Mouse (Mus musculus): ENCODE results near the gene Ctsf. TPM values are rescaled to one million over a fixed set of nuclear protein-coding genes. Genes with fewer than 3 reads are reported as not detected.
A peak's percentile ranks its signal among the peaks of the same experiment; 100 is the strongest.
"Not testable (repeated sequence)": the region's sequence is repeated elsewhere in the genome, so short reads cannot be mapped to it uniquely, and the experiment has no call there.

Ctsf gene
- total RNA-seq (2015; ENCODE audit: low replicate concordance) (79.7 and 90.9 TPM in 2 replicates), total RNA-seq (2017; ENCODE audit: low replicate concordance) (51.5 and 94.7 TPM in 2 replicates)

DNA sequence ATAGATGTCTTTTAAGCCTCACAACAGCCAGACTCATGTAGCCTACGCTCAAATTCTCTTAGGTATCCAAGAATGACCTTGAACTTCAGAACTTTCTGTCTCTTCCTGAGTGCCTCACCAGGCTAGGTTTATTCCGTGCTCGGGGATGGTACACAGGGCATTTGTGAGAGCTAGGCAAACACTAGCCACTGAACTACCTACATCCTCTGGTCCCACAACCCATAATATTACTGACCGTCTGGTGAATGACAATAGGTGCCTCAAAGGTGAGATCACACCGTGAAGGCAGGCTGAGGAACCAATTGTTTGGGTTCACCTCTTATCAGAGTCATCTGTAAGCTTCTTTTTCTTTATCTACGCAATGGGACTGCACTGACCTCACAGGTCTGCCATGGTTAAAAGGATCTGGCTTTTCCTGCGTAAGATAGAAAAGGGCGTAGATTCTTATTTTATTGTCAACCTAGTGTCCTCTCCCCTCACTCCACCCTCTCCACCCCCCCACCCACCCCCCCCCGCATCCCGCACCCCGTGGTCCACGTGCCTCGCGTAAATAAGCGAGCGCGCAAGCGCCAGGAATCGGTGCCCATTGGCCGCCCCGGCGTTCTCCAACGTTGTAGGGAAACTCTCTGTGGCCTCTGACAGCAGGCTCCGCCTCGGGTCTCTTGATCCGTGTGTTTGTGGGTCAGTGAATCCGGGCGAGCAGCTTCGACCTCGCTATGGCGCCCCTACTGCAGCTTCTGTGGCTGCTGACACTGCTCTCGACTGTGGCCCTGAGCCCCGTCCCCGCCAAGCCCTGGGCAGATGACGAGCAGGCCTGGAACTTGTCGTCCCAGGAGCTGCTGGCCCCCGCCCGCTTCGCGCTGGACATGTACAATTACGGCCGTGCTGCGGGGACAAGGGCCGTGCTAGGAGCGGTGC lies at the start of gene Ctsf:
Ctsf (plus strand) TSS at position 579 of the 918 bp plus-strand sequence.
- ATAC-seq (replicated peaks; ENCODE audit: low FRiP score, poor library complexity, severe bottlenecking) = peak; percentile 45

DNA sequence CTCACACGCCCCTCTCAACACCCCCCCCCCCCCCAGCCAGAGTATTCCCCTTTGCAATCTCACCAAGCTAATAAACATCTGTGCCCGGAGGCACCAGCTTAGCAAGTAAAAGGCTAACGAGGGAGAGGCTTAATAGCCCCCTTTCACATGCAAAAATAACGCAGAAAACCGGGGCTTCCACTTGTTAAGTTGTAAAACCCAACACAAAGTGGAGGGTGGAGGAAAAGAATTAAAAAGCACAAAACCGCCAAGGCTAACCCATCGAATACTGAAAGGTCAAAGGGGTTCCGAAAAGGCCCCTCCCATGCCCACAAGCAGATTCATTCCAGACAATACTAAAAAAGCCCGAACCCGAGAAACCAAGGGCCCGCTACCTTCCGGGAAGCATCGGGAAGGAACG lies 44.6 kb upstream of the Ctsf start:
- ATAC-seq (replicated peaks; ENCODE audit: low FRiP score, poor library complexity, severe bottlenecking) = no peak

DNA sequence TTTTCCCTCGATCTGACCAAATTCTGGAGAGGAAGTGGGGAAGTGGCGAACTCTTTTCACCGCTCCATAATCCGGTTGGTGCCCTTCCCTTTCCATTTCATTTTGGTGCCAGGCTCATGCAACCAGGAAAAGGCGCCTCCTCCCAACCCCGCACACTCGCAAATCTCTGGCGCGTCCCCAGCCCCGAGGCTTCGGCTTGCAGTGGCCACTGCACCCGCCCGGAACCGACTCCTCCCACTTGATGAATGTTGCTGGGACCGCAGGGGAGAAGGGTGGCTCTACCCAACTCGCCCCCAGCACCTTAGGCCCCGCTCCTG lies 44.2 kb upstream of the Ctsf start:
- no peak for ATAC-seq (replicated peaks; ENCODE audit: low FRiP score, poor library complexity, severe bottlenecking)

GRCm38 (mm10) chr19:4811063-4811908 lies 43.6 kb upstream of the Ctsf start, which contains the start of the genes Gm21992 and Rbm14:
Gene Gm21992, minus strand, starts transcription at chr19:4811612.
Gene Rbm14, minus strand, starts transcription at chr19:4811634.
- ATAC-seq (replicated peaks; ENCODE audit: low FRiP score, poor library complexity, severe bottlenecking) = peak; percentile 89

DNA sequence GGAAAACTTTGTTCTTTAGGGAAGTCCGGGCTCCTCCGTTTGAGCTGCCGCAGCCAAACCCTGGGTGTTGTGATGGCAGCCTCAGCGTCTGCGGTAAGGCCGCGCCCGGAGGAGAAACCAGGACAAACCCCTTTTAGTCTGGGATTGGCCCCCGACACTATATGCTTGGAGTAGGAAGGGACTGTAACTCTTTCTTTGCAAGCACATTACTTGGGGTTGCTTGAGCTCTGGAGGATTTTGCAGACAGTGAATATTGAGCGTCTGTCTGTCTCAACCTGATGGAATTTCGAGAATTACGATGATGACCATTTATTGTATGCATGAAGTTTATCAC lies 43.1 kb upstream of the Ctsf start:
- no peak for ATAC-seq (replicated peaks; ENCODE audit: low FRiP score, poor library complexity, severe bottlenecking)

DNA sequence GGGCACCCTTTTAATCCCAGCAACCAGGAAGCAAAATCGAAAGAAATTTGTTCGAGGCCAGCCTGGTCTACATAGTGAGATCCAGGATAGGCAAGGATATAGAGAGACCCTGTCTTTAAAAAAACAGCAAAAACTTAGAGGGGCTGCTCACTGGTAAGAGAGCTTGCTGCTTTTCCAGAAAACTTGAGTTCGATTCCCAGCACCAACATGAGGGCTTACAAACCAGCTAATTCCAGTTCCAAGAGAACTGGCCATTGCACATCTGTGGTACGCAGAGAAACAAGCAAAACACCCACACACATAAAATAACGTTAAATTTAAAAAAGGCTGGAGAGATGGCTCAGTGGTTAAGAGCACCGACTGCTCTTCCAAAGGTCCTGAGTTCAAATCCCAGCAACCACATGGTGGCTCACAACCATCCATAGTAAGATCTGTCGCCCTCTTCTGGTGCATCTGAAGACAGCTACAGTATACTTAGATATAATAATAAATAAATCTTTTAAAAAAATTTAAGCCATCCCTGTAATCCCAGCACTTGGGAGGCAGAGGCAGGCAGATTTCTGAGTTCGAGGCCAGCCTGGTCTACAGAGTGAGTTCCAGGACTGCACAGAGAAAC lies 42.5 kb upstream of the Ctsf start:
- ATAC-seq (replicated peaks; ENCODE audit: low FRiP score, poor library complexity, severe bottlenecking) = not testable (repeated sequence)

DNA sequence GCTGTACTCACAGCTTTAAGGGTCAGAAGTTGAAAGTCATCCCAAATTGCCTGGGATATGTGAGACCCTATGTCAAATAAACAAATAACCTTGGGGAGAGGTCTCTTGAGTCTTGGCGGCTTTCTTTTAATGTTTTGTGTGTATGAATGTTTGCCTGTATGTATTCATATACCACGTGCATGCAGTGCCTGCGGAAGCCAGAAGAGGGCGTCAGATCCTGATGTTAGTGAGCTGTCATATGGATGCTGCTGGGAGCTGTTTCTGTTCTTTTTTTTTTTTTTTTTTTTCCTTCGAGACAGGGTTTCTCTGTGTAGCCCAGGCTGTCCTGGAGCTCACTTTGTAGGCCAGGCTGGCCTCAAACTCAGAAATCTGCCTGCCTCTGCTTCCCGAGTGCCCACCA lies 41.9 kb upstream of the Ctsf start:
- ATAC-seq (replicated peaks; ENCODE audit: low FRiP score, poor library complexity, severe bottlenecking) = no peak

DNA sequence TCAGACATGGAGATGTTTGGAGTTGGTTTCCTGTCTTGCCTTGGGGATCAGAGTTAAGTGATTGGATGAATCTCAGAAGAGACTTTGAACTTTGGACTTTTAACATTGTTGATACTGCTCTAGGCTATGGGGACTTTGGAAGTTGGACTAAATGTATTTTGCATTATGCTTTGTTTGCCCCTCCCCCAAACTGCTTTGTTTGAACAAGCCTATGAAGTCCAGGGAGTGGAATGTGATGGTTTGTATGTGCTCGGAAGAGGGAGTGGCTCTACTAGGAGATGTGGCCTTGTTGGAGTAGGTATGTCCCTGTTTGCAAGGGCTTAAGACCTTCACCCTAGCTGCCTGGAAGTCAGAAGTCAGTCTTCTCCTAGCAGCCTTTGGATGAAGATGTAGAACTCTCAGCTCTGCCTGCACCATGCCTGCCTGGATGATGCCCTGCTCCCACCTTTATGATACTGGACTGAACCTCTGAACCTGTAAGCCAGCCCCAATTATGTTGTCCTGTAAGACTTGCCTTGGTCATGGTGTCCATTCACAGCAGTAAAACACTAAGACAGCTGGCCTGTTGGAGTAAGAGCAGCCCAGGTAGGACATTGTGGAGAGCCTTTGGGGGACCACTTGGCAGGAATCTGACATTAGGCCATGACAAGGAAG lies 37.6 kb upstream of the Ctsf start:
- ATAC-seq (replicated peaks; ENCODE audit: low FRiP score, poor library complexity, severe bottlenecking) = no peak

DNA sequence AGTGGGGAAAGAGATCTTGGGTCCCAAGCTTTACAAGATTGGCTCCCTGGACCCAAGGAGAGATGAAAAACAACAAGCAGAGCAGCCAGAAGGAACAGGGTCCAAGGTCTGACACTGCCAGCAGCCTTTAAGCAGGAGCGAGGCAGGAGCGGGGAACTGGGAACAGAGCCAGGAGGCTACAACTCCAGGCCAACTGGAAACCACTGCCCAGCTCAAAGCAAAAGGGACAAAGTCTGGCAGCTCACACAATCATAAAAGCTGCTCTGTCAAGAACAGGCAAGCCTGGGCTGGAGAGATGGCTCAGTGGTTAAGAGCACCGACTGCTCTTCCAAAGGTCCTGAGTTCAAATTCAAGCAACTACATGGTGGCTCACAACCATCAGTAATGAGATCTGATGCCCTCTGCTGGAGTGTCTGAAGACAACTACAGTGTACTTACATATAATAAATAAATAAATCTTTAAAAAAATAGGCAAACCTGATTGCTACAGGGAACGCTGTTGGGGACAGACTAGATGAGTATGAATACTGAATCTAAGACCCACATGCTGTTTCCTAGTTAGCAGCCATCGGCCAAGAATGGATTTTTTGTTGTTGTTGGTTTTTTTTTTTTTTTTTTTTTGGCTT lies 34.1 kb upstream of the Ctsf start:
- no peak for ATAC-seq (replicated peaks; ENCODE audit: low FRiP score, poor library complexity, severe bottlenecking)

GRCm38 (mm10) chr19:4828444-4829114 lies 26.4 kb upstream of the Ctsf start:
- ATAC-seq (replicated peaks; ENCODE audit: low FRiP score, poor library complexity, severe bottlenecking) = no peak

- ATAC-seq (replicated peaks; ENCODE audit: low FRiP score, poor library complexity, severe bottlenecking) = no peak
Measured at GRCm38 (mm10) chr19:4829156-4829555, 25.8 kb upstream of the Ctsf start.

- ATAC-seq (replicated peaks; ENCODE audit: low FRiP score, poor library complexity, severe bottlenecking) = no peak
Measured at GRCm38 (mm10) chr19:4833977-4834376, 21.0 kb upstream of the Ctsf start.

DNA sequence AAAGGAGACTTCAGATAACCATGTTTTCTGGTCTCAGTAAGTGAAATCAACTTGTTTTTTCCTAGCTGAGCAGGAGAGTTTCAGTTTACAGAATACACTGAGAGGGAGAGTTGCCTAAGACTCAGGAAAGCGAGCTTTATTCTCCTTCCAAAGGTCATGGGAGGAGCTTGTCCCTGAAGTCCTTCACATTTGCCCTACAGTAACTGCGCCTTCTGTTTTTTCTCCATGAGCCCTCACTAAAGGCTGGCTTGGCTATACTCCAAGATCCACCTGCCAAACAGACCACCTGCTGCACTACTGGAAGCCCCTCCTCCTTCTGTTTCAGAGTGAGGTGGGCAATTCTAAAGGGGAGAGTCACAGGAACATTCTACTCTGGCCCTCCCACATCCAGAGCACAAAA lies 18.8 kb upstream of the Ctsf start:
- ATAC-seq (replicated peaks; ENCODE audit: low FRiP score, poor library complexity, severe bottlenecking) = no peak

- no peak for ATAC-seq (replicated peaks; ENCODE audit: low FRiP score, poor library complexity, severe bottlenecking)
Measured at GRCm38 (mm10) chr19:4837049-4837448, 17.9 kb upstream of the Ctsf start.

- ATAC-seq (replicated peaks; ENCODE audit: low FRiP score, poor library complexity, severe bottlenecking) = peak; percentile 49
Measured at GRCm38 (mm10) chr19:4838526-4839140, 16.3 kb upstream of the Ctsf start.

GRCm38 (mm10) chr19:4839149-4839548 lies 15.8 kb upstream of the Ctsf start, which contains the start of the genes Ccs and Ccdc87:
Gene Ccs, minus strand, starts transcription at chr19:4839332.
Gene Ccdc87, plus strand, starts transcription at chr19:4839366.
- ATAC-seq (replicated peaks; ENCODE audit: low FRiP score, poor library complexity, severe bottlenecking) = peak; percentile 96

- no peak for ATAC-seq (replicated peaks; ENCODE audit: low FRiP score, poor library complexity, severe bottlenecking)
Measured at GRCm38 (mm10) chr19:4840848-4841247, 14.1 kb upstream of the Ctsf start.

- no peak for ATAC-seq (replicated peaks; ENCODE audit: low FRiP score, poor library complexity, severe bottlenecking)
Measured at GRCm38 (mm10) chr19:4842611-4843010, 12.3 kb upstream of the Ctsf start.

All from erythroblast, adult 5-6 weeks (primary cell).